Mouse (Mus musculus) stomach, postnatal 0 days (tissue): ENCODE measurements around the gene Zfp637. TPM values are rescaled to one million over a fixed set of nuclear protein-coding genes. Genes with fewer than 3 reads are reported as not detected.
"Not testable (repeated sequence)": the region's sequence is repeated elsewhere in the genome, so short reads cannot be mapped to it uniquely, and the experiment has no call there.

Experiments
- ATAC-seq: fragments of 200-750 bp; cut with Nextera tagmentation; 2 replicates; pipeline ENCODE4 v1.8.0; 2017; ENCODE audit not compliant: low FRiP score, low TSS enrichment
- DNase-seq: peaks from one replicate; pipeline ENCODE4 v3.0.0-alpha.2; 2016; ENCODE audit warnings: low spot score
- H3K27ac ChIP-seq: fragments of 300-500 bp; sonication (generic); replicated peaks from 2 replicates; pipeline ENCODE4 v1.5.1; 2014; ENCODE audit warnings: mild to moderate bottlenecking, control low read depth
- H3K27me3 ChIP-seq: fragments of 300-500 bp; sonication (generic); 2 replicates; pipeline ENCODE4 v1.6.1; 2014; ENCODE audit warnings: low read length; ENCODE audit not compliant: control insufficient read depth, insufficient read depth
- H3K36me3 ChIP-seq: fragments of 300-500 bp; sonication (generic); 2 replicates; pipeline ENCODE4 v1.6.1; 2014; ENCODE audit warnings: low read length, mixed read lengths; ENCODE audit not compliant: control insufficient read depth, insufficient read depth
- H3K4me1 ChIP-seq: fragments of 300-500 bp; sonication (generic); replicated peaks from 2 replicates; pipeline ENCODE4 v1.6.1; 2014; ENCODE audit warnings: antibody characterized with exemption; ENCODE audit not compliant: control insufficient read depth, insufficient read depth
- H3K4me2 ChIP-seq: fragments of 300-500 bp; sonication (generic); replicated peaks from 2 replicates; pipeline ENCODE4 v1.6.1; 2014; ENCODE audit warnings: low read depth, mild to moderate bottlenecking, control low read depth, moderate library complexity
- H3K4me3 ChIP-seq: fragments of 300-500 bp; sonication (generic); 2 replicates; pipeline ENCODE4 v1.5.1; 2014; ENCODE audit warnings: low read depth, low read length, control low read depth
- H3K9ac ChIP-seq: fragments of 300-500 bp; sonication (generic); 2 replicates; pipeline ENCODE4 v1.6.1; 2014; ENCODE audit warnings: mild to moderate bottlenecking, low read length, control low read depth, mixed read lengths
- H3K9me3 ChIP-seq: fragments of 300-500 bp; sonication (generic); 2 replicates; pipeline ENCODE4 v1.6.1; 2016; ENCODE audit warnings: low read length; ENCODE audit not compliant: control insufficient read depth
- CTCF ChIP-seq: IDR thresholded peaks from 2 replicates; pipeline ENCODE4 v1.5.1; 2016; ENCODE audit warnings: antibody characterized with exemption, low read depth, mild to moderate bottlenecking, moderate library complexity
- EP300 ChIP-seq: optimal IDR thresholded peaks from 2 replicates; pipeline ENCODE3; 2016; ENCODE audit warnings: antibody characterized with exemption
- WGBS: fragments of 180-500 bp; shearing (Covaris S2); extraction: QIAGEN DNeasy Blood & Tissue Kit; methylation state at CpG from one replicate; pipeline ENCODE4 v1.1.7; 2014; 5-methylcytosine and 5-hydroxymethylcytosine counted together
- polyA plus RNA-seq: library from polyadenylated mRNA; unstranded; fragments of >200 nt; fragmentation: Nextera tagmentation; extraction: Ambion mirVana; gene quantifications from 2 replicates; pipeline ENCODE4 v1.2.1, GENCODE M21; 2015

Zfp637 gene
- polyA plus RNA-seq, 1 experiment from 2014 or later: 59.2 TPM

- ATAC-seq: peak; percentile 32; the same call in 1 of the 2 replicates
Measured at GRCm38 (mm10) chr6:117828273-117828672, 12.7 kb upstream of the Zfp637 start.

GRCm38 (mm10) chr6:117841511-117841955 lies 553 bp downstream of the Zfp637 start:
- no peak for ATAC-seq
- peak overlapping the region; percentile 93 for H3K27ac ChIP-seq
- 6% methylated on average over 12 of the region's 12 CpGs for WGBS
- H3K9me3 ChIP-seq: no peaks in the 10 kb centered on the region
- H3K9ac ChIP-seq: peak overlapping the region; percentile 95
- no peak for DNase-seq
- peak overlapping the region; percentile 81 for H3K4me2 ChIP-seq
- TF ChIP-seq EP300 (no peak), CTCF (no peak)
- peaks cover 14% of the 10 kb centered on the region for H3K36me3 ChIP-seq
- H3K4me1 ChIP-seq: no peaks in the 10 kb centered on the region
- H3K4me3 ChIP-seq: peak overlapping the region; percentile 96
- no peaks in the 10 kb centered on the region for H3K27me3 ChIP-seq

More at GRCm38 (mm10) chr6:117828273-117828672, 12.7 kb upstream of the Zfp637 start:
- no peak overlapping the region for H3K27ac ChIP-seq
- DNase-seq: peak; percentile 68
- H3K27me3 ChIP-seq: no peaks in the 10 kb centered on the region
- H3K36me3 ChIP-seq: no peaks in the 10 kb centered on the region
- 16% methylated on average over 9 of the region's 9 CpGs for WGBS
- H3K9ac ChIP-seq: no peak overlapping the region
- no peaks in the 10 kb centered on the region for H3K4me1 ChIP-seq
- H3K9me3 ChIP-seq: no peaks in the 10 kb centered on the region
- TF ChIP-seq CTCF: peak; percentile 92
- TF ChIP-seq EP300: no peak
- no peak overlapping the region for H3K4me3 ChIP-seq
- no peak overlapping the region for H3K4me2 ChIP-seq

GRCm38 (mm10) chr6:117844597-117844996 lies 3.6 kb downstream of the Zfp637 start:
- Histone ChIP-seq H3K27me3 (no peaks in the 10 kb centered on the region), H3K9me3 (no peaks in the 10 kb centered on the region), H3K4me3 (no peak overlapping the region), H3K36me3 (peaks cover 19% of the 10 kb centered on the region), H3K4me1 (no peaks in the 10 kb centered on the region), H3K4me2 (no peak overlapping the region), H3K27ac (no peak overlapping the region), H3K9ac (no peak overlapping the region)
- no peak for ATAC-seq
- DNase-seq: no peak
- WGBS: 56% methylated on average over 9 of the region's 9 CpGs
- TF ChIP-seq EP300 (no peak), CTCF (no peak)

DNA sequence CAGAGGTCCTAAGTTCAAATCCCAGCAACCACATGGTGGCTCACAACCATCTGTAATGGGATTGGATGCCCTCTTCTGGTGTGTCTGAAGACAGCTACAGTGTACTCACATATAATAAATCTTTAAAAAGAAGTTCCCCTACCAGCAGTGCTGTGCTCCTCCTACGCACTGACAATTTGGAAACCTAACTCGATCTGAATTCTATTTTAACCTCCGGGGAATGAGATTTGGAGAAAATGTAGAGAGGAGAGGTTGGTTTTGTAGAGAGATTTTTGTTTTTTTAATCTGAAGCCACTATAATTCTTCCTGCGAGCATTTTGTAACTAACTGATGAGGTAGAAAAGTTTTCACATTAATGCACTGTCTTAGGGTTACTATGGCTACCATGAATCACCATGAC lies 5.7 kb downstream of the Zfp637 start:
- not testable (repeated sequence) for H3K4me2 ChIP-seq, H3K9me3 ChIP-seq, H3K4me3 ChIP-seq, H3K4me1 ChIP-seq, H3K9ac ChIP-seq, H3K27me3 ChIP-seq, ATAC-seq, H3K27ac ChIP-seq, DNase-seq
- peaks cover 19% of the 10 kb centered on the region for H3K36me3 ChIP-seq
- WGBS: 93% methylated on average over 4 of the region's 4 CpGs

DNA sequence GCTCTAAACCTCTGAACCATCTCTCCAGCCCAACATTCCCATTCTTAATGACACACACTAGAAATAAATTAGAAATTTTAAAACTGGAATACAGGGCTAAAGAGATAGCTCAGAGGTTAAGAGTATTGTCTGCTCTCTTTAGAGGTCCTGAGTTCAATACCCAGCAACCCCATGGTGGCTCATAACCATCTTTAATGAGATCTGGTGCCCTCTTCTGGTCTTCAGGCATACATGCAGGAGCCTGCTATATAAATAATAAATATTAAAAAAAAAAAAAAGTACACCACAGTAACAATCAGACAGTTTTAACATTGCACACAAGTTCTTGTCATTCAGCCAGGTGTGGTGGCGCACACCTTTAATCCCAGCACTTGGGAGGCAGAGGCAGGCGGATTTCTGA lies 6.8 kb downstream of the Zfp637 start:
- Histone ChIP-seq H3K36me3 (peaks cover 19% of the 10 kb centered on the region), H3K27ac (no peak overlapping the region), H3K9me3 (no peaks in the 10 kb centered on the region), H3K27me3 (no peaks in the 10 kb centered on the region), H3K4me3 (no peak overlapping the region), H3K4me1 (no peaks in the 10 kb centered on the region), H3K4me2 (no peak overlapping the region), H3K9ac (no peak overlapping the region)
- no peak for DNase-seq
- TF ChIP-seq EP300: no peak
- TF ChIP-seq CTCF: peak; percentile 23; the same call in 1 of the 2 replicates
- no peak for ATAC-seq
- 96% methylated on average over 2 of the region's 2 CpGs for WGBS

- Histone ChIP-seq H3K36me3 (peaks cover 16% of the 10 kb centered on the region), H3K27me3 (no peaks in the 10 kb centered on the region), H3K9ac (no peak overlapping the region), H3K27ac (no peak overlapping the region), H3K4me2 (no peak overlapping the region), H3K4me3 (no peak overlapping the region), H3K4me1 (no peaks in the 10 kb centered on the region), H3K9me3 (no peaks in the 10 kb centered on the region)
- DNase-seq: no peak
- TF ChIP-seq CTCF: no peak
- no peak for TF ChIP-seq EP300
- WGBS: 93% methylated on average over 5 of the region's 5 CpGs
- ATAC-seq: no peak
Measured at GRCm38 (mm10) chr6:117848577-117848976, 7.6 kb downstream of the Zfp637 start.
